Mouse (Mus musculus) ES-CJ7 (cell line): Measurements from ENCODE around the gene Sla2.
"Not testable (repeated sequence)": the region's sequence is repeated elsewhere in the genome, so short reads cannot be mapped to it uniquely, and the experiment has no call there.

Source experiments
- DNase-seq: peaks from one replicate; pipeline ENCODE4 v3.0.0; 2011; ENCODE audit warnings: low read depth, low spot score

The Sla2 gene

DNA sequence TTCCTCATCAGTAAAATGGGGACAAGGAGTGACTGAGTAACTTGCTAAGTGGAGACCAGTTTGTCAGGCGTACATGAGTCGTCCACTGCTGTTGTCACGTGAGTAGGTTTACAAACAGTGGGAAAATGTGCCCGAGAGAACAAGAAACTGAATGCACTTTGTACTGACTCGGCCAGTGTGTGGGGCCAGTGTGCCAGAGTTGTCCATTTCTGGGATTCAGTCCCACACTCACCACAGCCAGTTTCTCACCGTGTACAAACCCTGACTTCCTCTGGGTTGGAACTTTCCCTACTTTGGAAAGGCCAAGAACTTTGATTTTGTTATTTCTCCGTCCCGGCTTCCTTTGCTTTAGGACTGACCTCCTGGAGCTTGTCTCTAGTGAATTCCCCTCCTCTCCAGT lies 18.0 kb downstream of the Sla2 start:
- DNase-seq = no peak

DNA sequence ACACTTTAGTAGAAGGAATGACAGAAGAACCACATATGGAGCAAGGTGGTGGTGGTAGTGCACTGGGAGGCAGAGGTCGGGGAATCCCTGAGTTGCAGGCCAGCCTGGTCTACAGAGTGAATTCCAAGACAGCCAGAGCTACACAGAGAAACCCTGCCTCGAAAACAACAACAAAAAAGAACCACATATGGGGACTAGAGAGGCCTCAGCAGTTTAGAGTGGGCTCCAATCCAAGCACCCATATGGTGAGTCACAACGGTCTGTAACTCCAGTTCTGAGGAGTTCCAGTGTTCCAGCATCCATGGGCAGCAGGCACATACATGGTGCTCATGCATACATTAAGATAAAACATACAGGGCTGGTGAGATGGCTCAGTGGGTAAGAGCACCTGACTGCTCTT lies 22.5 kb downstream of the Sla2 start:
- no peak for DNase-seq

DNA sequence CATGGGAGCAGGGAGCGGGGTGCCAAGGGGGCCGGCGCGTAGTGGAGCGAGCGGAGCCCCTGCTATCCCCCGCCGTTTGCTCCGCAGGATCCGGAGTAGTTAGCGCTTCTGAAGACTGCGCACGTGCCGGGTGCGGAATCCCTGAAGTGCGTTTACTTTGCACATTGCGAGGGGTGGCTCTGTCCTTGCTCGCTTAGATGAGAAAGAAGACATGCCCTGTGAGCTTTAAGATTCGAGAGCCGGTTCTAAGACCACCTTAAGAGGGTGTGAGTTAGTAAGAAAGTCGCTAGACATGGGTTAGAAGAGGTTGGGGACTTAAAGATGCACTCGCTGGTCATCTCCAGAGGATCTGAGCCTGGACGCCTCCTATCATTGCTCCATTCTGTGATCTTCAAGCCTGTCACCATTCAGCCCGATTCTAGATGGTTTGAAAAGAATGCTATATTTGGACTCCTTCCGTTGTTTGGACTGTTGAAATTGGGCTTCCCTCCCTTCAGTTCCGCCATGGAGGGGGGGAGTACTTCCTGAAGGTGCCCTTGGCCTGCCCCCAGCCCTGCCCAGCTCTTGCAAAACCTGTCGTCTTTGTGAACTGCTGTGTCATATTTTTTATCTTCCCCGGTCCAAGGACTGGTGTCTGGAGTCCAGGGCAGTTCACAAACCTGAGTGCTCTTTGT lies 23.4 kb downstream of the Sla2 start:
- peak; percentile 29 for DNase-seq

DNA sequence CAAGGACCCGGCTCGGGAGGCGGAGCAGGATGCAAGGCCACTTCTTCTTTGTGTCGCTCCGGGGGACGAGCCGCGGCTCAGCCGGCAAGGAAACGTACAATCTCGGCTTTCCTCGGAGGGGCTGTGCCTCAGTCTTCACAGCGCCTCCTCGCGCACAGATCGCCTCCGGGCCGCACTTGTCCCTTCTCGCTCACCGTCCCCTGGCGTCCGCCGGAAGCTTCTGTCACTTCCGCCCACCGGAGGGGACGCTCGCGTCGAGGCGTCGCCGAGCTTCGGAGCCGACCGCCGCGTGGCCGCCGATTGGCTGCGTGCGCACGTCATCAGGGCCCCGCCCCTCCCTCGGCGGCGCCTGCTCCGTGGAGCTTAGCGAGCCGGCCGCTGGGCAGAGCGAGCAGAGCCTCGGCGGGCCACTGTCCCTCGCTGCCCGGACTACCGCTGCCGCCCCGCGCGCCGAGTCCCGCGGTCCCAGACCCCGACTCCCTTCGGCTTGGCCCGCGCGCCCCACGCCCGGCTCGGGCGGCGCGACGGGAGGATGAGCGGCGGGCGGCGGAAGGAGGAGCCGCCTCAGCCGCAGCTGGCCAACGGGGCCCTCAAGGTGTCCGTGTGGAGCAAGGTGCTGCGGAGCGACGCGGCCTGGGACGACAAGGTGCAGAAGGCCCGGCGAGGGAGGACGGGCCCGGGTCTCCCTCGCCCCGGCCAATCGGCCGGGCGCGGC lies 24.1 kb downstream of the Sla2 start, which contains the start of gene Rab5if:
Gene Rab5if, plus strand, starts transcription at position 357 of the 715 bp plus-strand sequence.
- DNase-seq = peak; percentile 98

DNA sequence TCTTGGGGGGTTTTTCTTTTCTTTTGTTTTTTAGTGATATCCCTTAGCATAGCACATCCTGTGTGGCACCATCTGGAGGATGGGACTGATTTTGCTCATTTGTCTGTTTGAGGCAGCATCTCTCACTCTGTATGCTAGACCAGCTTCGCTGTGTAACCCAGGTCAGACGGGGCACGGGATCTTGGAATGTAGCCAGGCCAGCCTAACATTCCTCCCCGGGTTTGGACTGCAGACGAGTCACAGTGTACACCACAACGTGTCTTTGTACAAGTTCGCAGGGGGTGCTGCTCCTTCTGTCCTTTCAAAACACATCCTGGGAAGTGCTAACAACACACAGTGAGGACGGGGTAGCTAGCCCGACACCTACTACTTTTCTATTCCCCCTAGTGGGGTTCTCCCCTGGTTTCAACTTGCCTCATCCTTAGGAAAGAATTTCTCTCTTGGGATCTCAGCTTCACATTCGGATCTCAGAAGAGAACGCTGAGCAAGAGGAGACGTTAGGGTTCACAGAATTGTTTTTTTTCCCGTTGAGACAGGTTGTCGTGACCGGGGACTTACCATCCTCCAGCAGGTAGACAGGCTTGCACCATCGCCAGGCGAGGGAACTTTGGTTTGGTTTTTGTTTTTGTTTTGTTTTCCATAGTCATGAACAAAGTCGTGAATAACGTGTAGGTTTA lies 24.8 kb downstream of the Sla2 start:
- peak; percentile 22 for DNase-seq

DNA sequence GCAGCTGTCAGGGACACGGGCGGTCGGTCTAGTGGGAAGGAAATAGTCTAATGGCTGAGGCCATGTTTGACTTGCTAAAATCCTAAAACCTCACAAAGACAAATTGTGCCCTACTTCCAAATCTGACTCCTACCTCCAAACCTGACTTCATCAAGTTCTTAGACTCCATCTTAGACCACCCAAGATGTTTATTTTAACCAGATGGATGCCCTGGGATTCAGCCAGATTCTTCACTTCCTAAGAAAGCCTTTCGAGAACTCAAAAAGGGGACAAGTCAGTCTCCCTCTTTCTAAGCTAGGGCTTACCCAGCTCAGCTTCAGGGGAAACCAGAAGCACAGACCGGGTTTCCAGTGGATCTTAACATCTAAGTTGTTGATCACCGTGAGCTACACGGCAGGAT lies 28.3 kb downstream of the Sla2 start:
- no peak for DNase-seq

DNA sequence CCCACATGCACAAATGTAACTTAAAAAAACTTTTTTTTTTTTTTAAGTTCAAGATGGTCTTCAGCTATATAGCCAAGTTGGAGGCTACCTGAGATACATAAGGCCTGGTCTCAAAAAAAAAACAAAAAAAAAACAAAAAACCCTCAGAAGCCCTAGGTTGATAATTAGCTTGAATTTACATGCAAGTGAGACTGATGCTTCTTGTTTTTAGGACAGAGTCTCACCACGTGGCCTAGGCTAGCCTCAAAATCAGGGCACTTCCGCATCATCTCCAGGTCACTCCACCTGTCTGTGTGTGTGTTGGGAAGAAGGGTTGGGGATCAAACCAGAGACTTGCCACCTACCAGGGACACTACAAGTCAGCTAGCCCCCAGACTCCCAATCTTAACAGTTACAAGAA lies 29.2 kb downstream of the Sla2 start, which contains the start of gene 4930518I15Rik:
Gene 4930518I15Rik, minus strand, starts transcription at position 112 of the 400 bp plus-strand sequence.
- no peak for DNase-seq

DNA sequence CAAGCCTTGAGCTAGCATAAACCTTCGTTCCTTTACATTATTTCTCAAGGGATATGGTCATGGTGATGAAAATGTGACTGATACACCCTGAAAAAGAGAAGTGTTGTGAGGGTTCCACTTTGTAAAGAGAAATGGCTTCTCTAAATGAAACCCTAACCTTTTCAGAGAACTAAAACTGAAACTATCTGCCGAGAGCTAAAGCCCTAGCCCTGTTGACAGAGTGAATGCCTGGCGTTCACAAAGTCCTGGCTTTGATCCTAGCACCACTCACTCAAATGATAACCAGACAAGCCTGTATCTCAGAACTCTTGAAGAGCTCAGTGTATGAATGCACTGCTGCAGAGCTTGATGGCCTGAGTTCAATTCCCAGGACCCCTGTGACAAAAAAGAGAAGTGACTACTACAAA lies 29.6 kb downstream of the Sla2 start:
- DNase-seq = no peak

DNA sequence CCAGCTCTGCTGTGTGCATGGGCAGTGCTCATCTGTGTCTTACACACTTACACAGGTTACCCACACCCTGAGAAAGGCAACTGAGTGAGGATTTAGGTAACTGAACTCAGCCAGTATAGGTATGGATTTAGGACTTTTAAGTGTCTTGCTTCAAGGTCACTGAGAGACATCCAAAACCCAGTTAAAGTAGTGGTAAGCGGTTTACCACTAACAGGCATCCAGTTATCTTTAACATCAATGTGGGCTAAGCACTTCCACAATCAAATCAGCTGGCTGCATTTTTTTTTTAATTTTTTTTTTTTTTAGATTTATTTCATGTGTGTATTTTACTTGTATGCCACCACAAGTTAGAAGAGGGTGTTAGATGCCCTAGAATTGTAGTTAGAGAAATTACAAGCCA lies 30.7 kb downstream of the Sla2 start:
- DNase-seq = no peak

DNA sequence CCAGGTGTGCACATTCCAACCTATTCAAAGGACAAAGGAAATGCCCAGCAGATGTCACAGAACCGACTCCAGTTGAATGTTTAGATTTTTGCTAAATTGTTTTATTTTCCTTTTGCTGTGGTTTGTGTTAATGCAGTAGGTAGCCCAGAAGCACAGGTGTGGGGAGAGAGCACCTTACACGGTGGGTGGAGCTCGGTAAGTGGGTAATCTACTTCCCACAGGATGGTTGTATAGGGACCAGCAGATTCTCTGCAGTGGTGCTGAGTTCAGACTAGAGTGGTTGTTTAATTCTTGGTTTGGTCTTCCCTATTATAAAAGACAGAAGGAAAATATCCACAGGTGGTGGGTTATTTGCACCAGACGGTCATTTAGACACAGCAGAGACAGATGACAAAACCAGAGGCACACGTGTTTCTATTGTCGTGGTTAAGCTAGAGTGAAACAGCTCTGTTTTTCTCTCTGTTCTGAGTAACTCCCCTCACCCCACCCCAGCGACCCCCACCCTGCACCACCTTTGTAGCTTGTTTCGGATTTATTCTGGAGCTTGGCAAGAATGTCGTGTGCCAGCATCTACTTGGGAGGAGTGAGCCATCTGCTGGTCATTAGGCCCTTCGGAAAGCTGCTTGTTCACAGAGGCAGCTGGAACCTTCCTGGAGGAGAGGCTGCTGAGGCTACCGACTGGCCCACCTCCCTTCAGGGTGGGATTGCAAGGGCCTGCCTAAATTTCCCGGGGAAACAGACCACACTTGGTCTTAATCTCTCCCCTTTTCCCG lies 32.8 kb downstream of the Sla2 start:
- peak; percentile 30 for DNase-seq

DNA sequence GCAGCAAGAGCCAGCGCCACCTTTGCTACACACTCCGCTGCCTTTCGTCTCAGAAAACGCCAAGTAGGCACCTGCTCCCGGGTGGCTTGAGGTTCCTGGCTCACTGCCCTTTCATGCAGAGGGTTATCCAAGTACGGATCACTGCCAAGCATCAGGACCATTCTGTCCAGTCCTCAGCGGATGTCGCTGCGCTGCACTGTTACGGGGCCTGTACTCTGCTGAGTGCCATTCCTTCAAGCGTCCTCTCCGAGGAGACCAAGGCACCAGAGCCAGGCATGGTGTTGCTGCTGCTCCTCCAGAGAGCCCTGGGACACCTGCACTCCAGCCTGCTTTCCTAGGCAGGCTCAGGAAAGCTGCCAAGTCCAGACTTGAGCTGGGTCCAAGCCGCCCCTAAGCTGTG lies 33.4 kb downstream of the Sla2 start:
- DNase-seq = not testable (repeated sequence)

DNA sequence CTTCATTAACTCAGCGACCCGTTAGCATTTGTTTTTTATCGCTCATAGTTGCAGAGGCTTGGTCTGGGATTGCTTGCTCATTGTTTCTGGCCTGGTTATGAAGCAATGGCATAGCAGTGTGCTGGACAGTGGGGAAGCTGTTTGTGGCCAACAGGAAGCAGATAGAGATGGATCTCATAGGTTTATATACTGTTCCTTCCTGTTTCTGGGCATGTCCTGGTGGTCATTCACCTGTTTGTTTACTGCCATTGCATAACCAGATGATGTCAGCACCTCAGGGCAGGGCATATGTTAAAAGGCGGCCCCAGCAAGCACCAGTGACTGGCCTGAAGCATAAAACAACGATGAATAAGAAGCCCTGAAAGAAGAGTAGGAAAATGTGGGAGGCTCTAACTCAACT lies 36.5 kb downstream of the Sla2 start:
- no peak for DNase-seq

DNA sequence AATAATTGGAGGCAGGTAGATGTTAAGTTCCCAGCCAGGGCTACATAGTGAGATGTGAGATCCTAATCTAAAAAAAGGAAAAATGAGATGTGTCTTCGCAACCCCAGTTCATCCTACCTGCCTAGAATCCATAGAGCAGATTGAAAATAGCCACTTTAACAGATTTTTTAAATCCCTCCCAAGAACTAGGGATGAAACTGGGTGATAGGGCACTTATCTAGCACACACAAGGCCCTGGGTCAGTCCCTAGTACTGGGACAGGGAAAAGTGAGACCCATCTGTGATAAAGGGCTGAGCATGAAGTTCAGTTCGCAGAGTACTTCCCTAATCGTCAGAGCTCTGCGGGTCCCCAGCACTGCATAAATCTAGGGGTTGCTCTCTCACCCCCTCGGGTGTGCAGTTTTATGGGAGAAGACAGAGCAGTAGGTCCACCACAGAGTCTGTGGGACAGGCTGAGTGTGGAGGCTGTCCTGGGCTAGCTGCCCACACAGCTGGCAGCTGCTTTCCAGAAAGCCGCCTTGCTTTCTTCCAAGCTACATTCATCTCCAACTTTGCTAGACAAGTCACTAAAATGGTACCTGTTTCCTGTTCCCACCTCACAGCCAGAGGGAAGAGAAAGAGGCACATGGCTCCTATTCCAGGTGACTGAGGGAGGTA lies 38.3 kb downstream of the Sla2 start:
- no peak for DNase-seq

DNA sequence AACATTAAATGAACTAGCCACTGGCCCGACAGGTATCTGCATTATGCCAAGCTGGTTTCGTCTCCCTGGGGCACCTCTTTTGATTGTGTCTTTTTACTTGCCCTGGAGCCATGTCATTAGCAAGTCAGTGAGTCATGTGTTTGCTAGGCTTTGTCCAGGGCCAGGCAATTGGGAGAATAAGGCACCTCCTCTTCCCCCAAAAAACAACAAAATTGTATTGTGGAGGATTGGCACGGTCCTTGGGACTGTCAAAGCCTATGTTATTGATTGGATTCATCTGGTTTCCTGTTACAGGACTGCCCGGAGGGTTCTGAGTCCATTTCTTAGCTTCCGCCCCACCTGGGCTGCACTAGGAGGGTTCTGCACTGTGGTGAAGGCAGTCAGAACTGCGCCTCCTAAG lies 39.3 kb downstream of the Sla2 start:
- DNase-seq = no peak

DNA sequence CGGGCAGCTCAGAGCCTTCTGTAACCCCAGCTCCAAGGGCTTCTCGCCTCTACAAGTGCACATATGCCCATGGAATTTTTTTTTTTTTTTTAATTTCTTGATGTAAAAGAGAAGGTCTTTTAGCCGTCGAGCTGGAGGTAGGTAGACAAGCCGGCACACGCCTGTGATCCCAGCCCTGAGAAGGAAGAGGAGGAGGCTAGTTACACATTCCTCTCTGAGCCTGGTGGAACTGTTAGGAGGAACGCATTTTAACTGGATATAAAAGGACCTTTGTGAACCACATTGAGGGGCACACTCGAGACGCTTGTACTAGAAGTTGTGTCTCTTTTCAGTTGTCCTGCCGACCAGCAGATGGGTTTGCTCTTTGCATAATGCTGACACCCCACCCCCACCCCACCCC lies 42.3 kb downstream of the Sla2 start:
- peak; percentile 45 for DNase-seq

DNA sequence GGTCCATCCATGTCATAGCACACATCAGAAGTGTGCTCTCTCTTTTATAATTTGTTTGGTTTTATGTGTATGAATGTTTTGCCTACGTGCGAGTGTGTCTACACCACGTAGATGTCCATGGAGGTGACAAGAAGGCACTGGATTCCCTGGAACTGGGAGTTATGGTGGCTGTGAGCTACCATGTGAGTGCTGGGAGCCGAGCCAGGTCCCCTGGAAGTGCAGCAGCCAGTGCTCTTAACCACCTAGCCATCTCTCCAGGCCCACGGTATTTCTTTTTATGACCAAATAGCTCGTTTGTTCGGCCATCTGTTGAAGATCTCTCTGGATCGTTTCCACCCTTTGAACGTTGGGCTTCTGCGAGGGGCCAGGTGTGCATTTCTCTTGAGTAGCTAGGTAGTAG lies 43.7 kb downstream of the Sla2 start:
- DNase-seq = no peak

DNA sequence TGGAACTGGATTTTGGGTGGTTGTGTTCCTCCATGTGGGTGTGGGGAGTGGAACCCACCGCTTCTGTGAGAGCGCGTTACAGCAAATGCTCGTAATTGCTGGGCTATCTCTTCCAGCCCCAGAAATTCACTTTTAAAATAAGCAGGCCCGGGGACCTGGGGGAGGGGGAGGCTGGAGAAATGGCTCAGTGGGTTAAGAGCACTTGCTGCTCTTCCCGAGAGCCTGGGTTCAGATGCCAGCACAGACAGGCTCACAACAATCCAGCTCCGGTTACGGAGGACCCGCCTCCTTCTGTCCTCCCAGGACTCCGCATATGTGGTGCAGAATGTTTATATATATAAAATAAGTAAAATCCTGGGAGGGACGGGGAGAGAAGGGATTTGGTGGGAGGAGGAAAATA lies 44.3 kb downstream of the Sla2 start:
- DNase-seq = peak; percentile 45

DNA sequence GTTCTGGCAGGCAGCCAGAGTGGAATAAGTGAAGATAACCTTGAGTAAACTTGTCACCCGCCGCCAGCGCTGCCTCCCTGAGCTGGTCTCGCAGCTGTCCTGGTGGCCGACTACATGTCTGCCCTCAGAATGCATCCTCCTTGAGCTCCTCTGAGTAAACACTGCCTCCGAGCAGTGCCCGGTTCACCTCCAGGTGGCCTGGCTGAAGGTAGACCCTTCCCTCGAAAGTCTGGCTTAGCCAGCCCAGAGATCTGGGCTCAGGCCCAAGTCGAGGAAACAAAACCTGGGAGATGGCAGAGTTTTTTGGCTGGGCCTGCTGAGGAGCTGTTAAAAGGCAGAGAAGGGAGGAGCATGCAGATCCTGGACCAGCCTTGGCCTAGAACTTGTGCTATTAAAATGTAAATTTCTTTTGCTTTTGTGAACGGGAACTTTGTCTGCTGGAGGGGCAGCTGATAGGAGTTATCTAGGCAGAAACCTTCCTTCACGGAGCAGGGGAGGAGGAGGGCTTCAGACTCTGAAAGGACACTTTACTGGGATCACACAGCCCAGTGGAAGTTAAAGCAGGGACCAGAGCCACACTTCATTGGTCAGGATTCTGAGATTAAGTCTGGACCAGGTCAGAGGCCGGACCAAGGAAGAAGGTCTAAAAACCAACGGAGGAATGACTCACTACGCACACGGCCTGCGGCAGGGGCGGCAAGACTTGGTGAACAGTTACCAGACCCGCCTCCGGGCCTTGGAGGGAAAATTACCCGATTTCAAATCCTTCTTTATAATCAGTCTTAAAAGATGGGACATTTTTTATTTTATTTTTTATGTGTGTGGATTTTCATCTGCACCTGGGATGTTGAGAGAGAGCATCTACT lies 44.9 kb downstream of the Sla2 start:
- DNase-seq = peak; percentile 88

DNA sequence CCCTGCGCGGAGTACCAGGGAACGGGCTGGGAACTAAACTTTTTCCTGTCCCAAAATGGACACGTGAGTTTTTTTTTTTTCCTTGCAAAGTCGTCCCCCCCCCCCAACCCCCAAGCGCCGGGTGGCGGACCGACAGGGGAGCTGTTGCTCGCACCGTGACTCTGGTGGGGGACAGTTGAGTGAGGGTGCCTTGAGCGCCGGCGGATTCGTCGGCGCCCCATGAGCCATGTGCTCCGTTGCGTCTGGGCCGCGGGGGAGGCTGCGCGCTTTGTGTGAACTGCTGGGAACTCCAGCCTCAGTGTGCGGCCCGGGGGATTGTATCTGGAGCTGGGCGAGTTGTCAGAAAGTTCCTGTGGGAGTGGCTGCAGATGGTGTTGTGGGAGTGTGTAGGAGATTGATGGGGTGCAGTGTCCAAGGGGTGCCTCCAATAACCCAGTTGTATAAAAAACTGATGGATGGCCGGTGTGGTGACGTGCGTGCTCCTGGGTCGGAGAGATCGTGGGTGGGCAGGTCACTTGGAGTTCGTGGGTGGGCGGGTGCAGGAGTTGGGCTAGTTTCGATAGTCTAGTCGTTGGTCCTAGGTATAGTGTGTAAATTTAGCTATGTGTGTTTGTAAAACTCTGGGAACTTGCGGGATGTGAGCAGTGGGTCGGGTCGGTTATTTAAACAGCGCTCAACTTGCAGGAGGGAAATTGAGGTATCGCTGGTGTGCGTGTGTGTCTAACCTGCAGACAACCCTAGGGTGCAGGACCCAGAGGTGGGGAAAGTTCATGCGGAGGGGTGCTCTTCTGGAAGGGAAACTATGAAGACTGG lies 45.8 kb downstream of the Sla2 start:
- peak; percentile 48 for DNase-seq
